Mouse (Mus musculus) cerebellum, adult 2 months (tissue): Measurements from ENCODE around the gene Tmcc3.

Experiments used
- CTCF ChIP-seq: fragments of 200-500 bp; IDR thresholded peaks from 2 replicates; pipeline ENCODE4 v1.5.1; 2011; ENCODE audit warnings: low read depth, mild to moderate bottlenecking, control low read depth, low read length, moderate library complexity, borderline replicate concordance; ENCODE audit not compliant: insufficient read depth
- POLR2A ChIP-seq: fragments of 200-500 bp; IDR thresholded peaks from 2 replicates; pipeline ENCODE4 v1.6.1; 2011; ENCODE audit warnings: low read length, control low read depth, borderline replicate concordance; ENCODE audit not compliant: insufficient read depth

- TF ChIP-seq CTCF (no peak), POLR2A (no peak)
Observed at GRCm38 (mm10) chr10:94354005-94354404, 42.3 kb downstream of the Tmcc3 start.
